Mouse (Mus musculus) cerebellum, postnatal 4 days (tissue): ENCODE data around the gene Gm11127.
A peak's percentile ranks its signal among the peaks of the same experiment; 100 is the strongest.
"Not testable (repeated sequence)": the region's sequence is repeated elsewhere in the genome, so short reads cannot be mapped to it uniquely, and the experiment has no call there.

ENCODE experiments used
- DNase-seq, 2 experiments: peaks; one replicate each; pipeline ENCODE4 v3.0.0; 2022; ENCODE audit warnings: low spot score in 2 of 2, mixed read lengths in 1 of 2

Gene Gm11127

GRCm38 (mm10) chr17:36031583-36032331, 26.4 kb downstream of the Gm11127 start:
- peak in 1 of 2 experiments; percentile 32 for DNase-seq

- DNase-seq = not testable (repeated sequence)
Observed at GRCm38 (mm10) chr17:36030703-36031582, 27.2 kb downstream of the Gm11127 start.

- DNase-seq = not testable (repeated sequence)
Observed at GRCm38 (mm10) chr17:36030046-36030702, 28.0 kb downstream of the Gm11127 start.

GRCm38 (mm10) chr17:36028879-36029619, 29.1 kb downstream of the Gm11127 start:
- DNase-seq = no peak

GRCm38 (mm10) chr17:36027663-36028062, 30.5 kb downstream of the Gm11127 start:
- no peak for DNase-seq

- DNase-seq = no peak
Observed at GRCm38 (mm10) chr17:36025901-36026300, 32.3 kb downstream of the Gm11127 start.

- DNase-seq = no peak
Observed at GRCm38 (mm10) chr17:36025197-36025596, 33.0 kb downstream of the Gm11127 start.

- DNase-seq = no peak
Observed at GRCm38 (mm10) chr17:36023710-36024654, 34.2 kb downstream of the Gm11127 start.

GRCm38 (mm10) chr17:36022922-36023321, 35.2 kb downstream of the Gm11127 start:
- DNase-seq = no peak

GRCm38 (mm10) chr17:36022098-36022497, 36.1 kb downstream of the Gm11127 start:
- DNase-seq = no peak

- no peak for DNase-seq
Observed at GRCm38 (mm10) chr17:36021309-36021708, 36.9 kb downstream of the Gm11127 start.

GRCm38 (mm10) chr17:36020191-36021073, 37.7 kb downstream of the Gm11127 start, which contains the start of gene H2-T24:
TSS of gene H2-T24 (minus strand) at chr17:36020560.
- DNase-seq = no peak

- DNase-seq = no peak
Observed at GRCm38 (mm10) chr17:36019519-36019918, 38.7 kb downstream of the Gm11127 start.

GRCm38 (mm10) chr17:36018979-36019378, 39.2 kb downstream of the Gm11127 start:
- DNase-seq = no peak

- no peak for DNase-seq
Observed at GRCm38 (mm10) chr17:36017046-36017445, 41.1 kb downstream of the Gm11127 start.

GRCm38 (mm10) chr17:36014977-36015376, 43.2 kb downstream of the Gm11127 start:
- no peak for DNase-seq
